In genomic region chr11:5101641-5102040, GRCm38 (mm10) we compare ENCODE assay signal across 15 mouse cellular contexts. TPM values are rescaled to one million over a fixed set of nuclear protein-coding genes. Genes with fewer than 3 reads are reported as not detected.
DNase-seq lines count a peak whose midpoint lies in the region; ATAC-seq lines count a peak whose summit lies in the region.
"Had no signal": no experiment of that assay in that cellular context is flagged by ENCODE, and none has a peak within 500 bp of the region (broad histone marks: within the 10 kb centered on the region; RNA-seq: fewer than 3 reads in every experiment).

No protein-coding gene starts in this region.

- no peak overlapping the region for H3K27ac ChIP-seq in hindbrain, embryonic 10.5 days
- no peak overlapping the region for H3K27ac ChIP-seq in hindbrain, embryonic 16.5 days (ENCODE audit: low read depth, low read length)
- H3K27ac ChIP-seq in limb, embryonic 12.5 days = 0 out of 2 replicates have a peak overlapping the region, but pooled peaks have one; percentile 4
- H3K27ac ChIP-seq: embryonic facial prominence, embryonic 12.5 days; midbrain, embryonic 12.5 days had no signal

- peaks cover 52% of the 10 kb centered on the region for H3K36me3 ChIP-seq in hindbrain, embryonic 10.5 days
- H3K36me3 ChIP-seq in hindbrain, embryonic 16.5 days (ENCODE audit: control insufficient read depth, insufficient read depth, low read length) = peaks cover 8% of the 10 kb centered on the region; the same call in 1 of the 2 replicates
- peaks cover 58% of the 10 kb centered on the region for H3K36me3 ChIP-seq in megakaryocyte, embryonic 14.5 days (replicated peaks; ENCODE audit: low read length)
- peaks cover 18% of the 10 kb centered on the region for H3K36me3 ChIP-seq in limb, embryonic 12.5 days

- DNase-seq in cerebellum, adult 11-12 months = peak; percentile 31
- no peak for DNase-seq in cerebellum, adult 18-20 months
- DNase-seq in hindbrain, embryonic 10.5 days (ENCODE audit: low spot score) = no peak
- DNase-seq in ovary, postnatal 14 days (ENCODE audit: low spot score) = no peak
- DNase-seq: adrenal gland, postnatal 10 days; cerebellum, postnatal 36 days; kidney, adult 2 months; layer of hippocampus, adult 9-11 months; retina, postnatal 1 day had no signal

- H3K4me3 ChIP-seq in hindbrain, embryonic 10.5 days = 0 out of 2 replicates have a peak overlapping the region, but pooled peaks have one; percentile 100
- H3K4me3 ChIP-seq in hindbrain, embryonic 16.5 days (ENCODE audit: low read length) = no peak overlapping the region
- peak overlapping the region; percentile 56 for H3K4me3 ChIP-seq in megakaryocyte, embryonic 14.5 days (replicated peaks)
- no peak overlapping the region for H3K4me3 ChIP-seq in limb, embryonic 12.5 days (replicated peaks)
- H3K4me3 ChIP-seq: embryonic facial prominence, embryonic 12.5 days had no signal

- peaks cover 30% of the 10 kb centered on the region for H3K4me1 ChIP-seq in hindbrain, embryonic 10.5 days (replicated peaks)
- peaks cover 25% of the 10 kb centered on the region for H3K4me1 ChIP-seq in hindbrain, embryonic 16.5 days (ENCODE audit: control insufficient read depth, insufficient read depth, low read depth, low read length)
- peaks cover 43% of the 10 kb centered on the region for H3K4me1 ChIP-seq in megakaryocyte, embryonic 14.5 days
- H3K4me1 ChIP-seq in limb, embryonic 12.5 days (replicated peaks) = peaks cover 28% of the 10 kb centered on the region

- WGBS in hindbrain, embryonic 10.5 days = 86% methylated on average over 6 of the region's 6 CpGs
- 89% methylated on average over 6 of the region's 6 CpGs for whole genome bisulfite sequencing in hindbrain, embryonic 16.5 days
- WGBS in limb, embryonic 12.5 days = 73% methylated on average over 6 of the region's 6 CpGs

- H3K27me3 ChIP-seq in hindbrain, embryonic 10.5 days (ENCODE audit: insufficient read depth, poor library complexity, severe bottlenecking) = no peaks in the 10 kb centered on the region
- H3K27me3 ChIP-seq in hindbrain, embryonic 16.5 days (replicated peaks; ENCODE audit: control insufficient read depth, insufficient read depth, low read length) = no peaks in the 10 kb centered on the region
- no peaks in the 10 kb centered on the region for H3K27me3 ChIP-seq in megakaryocyte, embryonic 14.5 days (replicated peaks)
- H3K27me3 ChIP-seq in limb, embryonic 12.5 days = no peaks in the 10 kb centered on the region
- H3K27me3 ChIP-seq: embryonic facial prominence, embryonic 12.5 days; midbrain, embryonic 12.5 days had no signal

- no peak overlapping the region for H3K9ac ChIP-seq in hindbrain, embryonic 16.5 days (ENCODE audit: low read depth, low read length)
- H3K9ac ChIP-seq in limb, embryonic 12.5 days (replicated peaks) = no peak overlapping the region
- H3K9ac ChIP-seq: embryonic facial prominence, embryonic 12.5 days; midbrain, embryonic 12.5 days had no signal

- H3K9me3 ChIP-seq in hindbrain, embryonic 10.5 days = no peaks in the 10 kb centered on the region
- no peaks in the 10 kb centered on the region for H3K9me3 ChIP-seq in hindbrain, embryonic 16.5 days (ENCODE audit: control insufficient read depth, low read length)
- no peaks in the 10 kb centered on the region for H3K9me3 ChIP-seq in megakaryocyte, embryonic 14.5 days
- no peaks in the 10 kb centered on the region for H3K9me3 ChIP-seq in limb, embryonic 12.5 days
- H3K9me3 ChIP-seq: embryonic facial prominence, embryonic 12.5 days; midbrain, embryonic 12.5 days had no signal

- H3K4me2 ChIP-seq in hindbrain, embryonic 16.5 days (ENCODE audit: low read length) = no peak overlapping the region
- 0 out of 2 replicates have a peak overlapping the region, but pooled peaks have one; percentile 67 for H3K4me2 ChIP-seq in limb, embryonic 12.5 days

- no peak for ATAC-seq in hindbrain, embryonic 16.5 days
- ATAC-seq in megakaryocyte, adult 5-6 weeks (ENCODE audit: poor library complexity, severe bottlenecking) = no peak
- no peak for ATAC-seq in limb, embryonic 12.5 days (ENCODE audit: insufficient number of reproducible peaks, insufficient read depth, low FRiP score, low TSS enrichment, low read depth)

RNA-seq across cellular contexts. Expression of gene Ewsr1, which starts 2.6 kb away (rescaled TPM):
- 877 and 924 TPM in 2 replicates for polyA plus RNA-seq in hindbrain, embryonic 10.5 days (2016; fragmentation: Nextera tagmentation; extraction: Ambion mirVana)
- polyA plus RNA-seq in hindbrain, embryonic 16.5 days (2015; fragmentation: Nextera tagmentation; extraction: Ambion mirVana) = 520 and 571 TPM in 2 replicates
- 186 and 838 TPM in 2 replicates for polyA plus RNA-seq in megakaryocyte, embryonic 14.5 days (2012; ENCODE audit: insufficient read depth, low replicate concordance)
- 129 and 153 TPM in 2 replicates for total RNA-seq in megakaryocyte, adult 5-6 weeks (2015)
- 326 and 348 TPM in 2 replicates for total RNA-seq in megakaryocyte, adult 5-6 weeks (2017)
- 1,006 and 1,007 TPM in 2 replicates for polyA plus RNA-seq in limb, embryonic 12.5 days (2016; fragmentation: Nextera tagmentation; extraction: Ambion mirVana)

RNA-seq across cellular contexts. Expression of gene Rhbdd3, which starts 2.9 kb away (rescaled TPM):
- 29.1 and 29.3 TPM in 2 replicates for polyA plus RNA-seq in hindbrain, embryonic 10.5 days (2016; fragmentation: Nextera tagmentation; extraction: Ambion mirVana)
- polyA plus RNA-seq in hindbrain, embryonic 16.5 days (2015; fragmentation: Nextera tagmentation; extraction: Ambion mirVana) = 43.3 and 45.0 TPM in 2 replicates
- 28.8 and 47.9 TPM in 2 replicates for polyA plus RNA-seq in megakaryocyte, embryonic 14.5 days (2012; ENCODE audit: insufficient read depth, low replicate concordance)
- 2.6 and 6.0 TPM in 2 replicates for total RNA-seq in megakaryocyte, adult 5-6 weeks (2015)
- 11.5 and 14.5 TPM in 2 replicates for total RNA-seq in megakaryocyte, adult 5-6 weeks (2017)
- 23.2 and 24.8 TPM in 2 replicates for polyA plus RNA-seq in limb, embryonic 12.5 days (2016; fragmentation: Nextera tagmentation; extraction: Ambion mirVana)

RNA-seq across cellular contexts. Expression of gene Gas2l1, which starts 36.5 kb away (rescaled TPM):
- polyA plus RNA-seq in hindbrain, embryonic 10.5 days (2016; fragmentation: Nextera tagmentation; extraction: Ambion mirVana) = 25.5 and 34.9 TPM in 2 replicates
- 19.1 and 21.6 TPM in 2 replicates for polyA plus RNA-seq in hindbrain, embryonic 16.5 days (2015; fragmentation: Nextera tagmentation; extraction: Ambion mirVana)
- polyA plus RNA-seq in megakaryocyte, embryonic 14.5 days (2012; ENCODE audit: insufficient read depth, low replicate concordance) = 1,288 and 2,398 TPM in 2 replicates
- 1.5 and 2.4 TPM in 2 replicates for total RNA-seq in megakaryocyte, adult 5-6 weeks (2015)
- 0.89 and 1.1 TPM in 2 replicates for total RNA-seq in megakaryocyte, adult 5-6 weeks (2017)
- polyA plus RNA-seq in limb, embryonic 12.5 days (2016; fragmentation: Nextera tagmentation; extraction: Ambion mirVana) = 40.5 and 44.9 TPM in 2 replicates

RNA-seq across cellular contexts. Expression of gene Rasl10a, which starts 43.7 kb away (rescaled TPM):
- polyA plus RNA-seq in hindbrain, embryonic 10.5 days (2016; fragmentation: Nextera tagmentation; extraction: Ambion mirVana) = 0.44 and 0.84 TPM in 2 replicates
- 2.0 TPM in 2 replicates for polyA plus RNA-seq in hindbrain, embryonic 16.5 days (2015; fragmentation: Nextera tagmentation; extraction: Ambion mirVana)
- polyA plus RNA-seq in megakaryocyte, embryonic 14.5 days (2012; ENCODE audit: insufficient read depth, low replicate concordance) = 12.0 and 22.3 TPM in 2 replicates
- total RNA-seq in megakaryocyte, adult 5-6 weeks (2015) = not detected in 2 replicates
- total RNA-seq in megakaryocyte, adult 5-6 weeks (2017) = not detected in 2 replicates
- 2.8 and 3.2 TPM in 2 replicates for polyA plus RNA-seq in limb, embryonic 12.5 days (2016; fragmentation: Nextera tagmentation; extraction: Ambion mirVana)

RNA-seq across cellular contexts. Expression of gene Emid1, which starts 50.4 kb away (rescaled TPM):
- 31.9 and 40.0 TPM in 2 replicates for polyA plus RNA-seq in hindbrain, embryonic 10.5 days (2016; fragmentation: Nextera tagmentation; extraction: Ambion mirVana)
- polyA plus RNA-seq in hindbrain, embryonic 16.5 days (2015; fragmentation: Nextera tagmentation; extraction: Ambion mirVana) = 15.8 and 18.2 TPM in 2 replicates
- 7.7 and 18.6 TPM in 2 replicates for polyA plus RNA-seq in megakaryocyte, embryonic 14.5 days (2012; ENCODE audit: insufficient read depth, low replicate concordance)
- total RNA-seq in megakaryocyte, adult 5-6 weeks (2015) = 0.85 and 2.7 TPM in 2 replicates
- 1.6 and 1.7 TPM in 2 replicates for total RNA-seq in megakaryocyte, adult 5-6 weeks (2017)
- polyA plus RNA-seq in limb, embryonic 12.5 days (2016; fragmentation: Nextera tagmentation; extraction: Ambion mirVana) = 16.4 and 18.2 TPM in 2 replicates

Comparison
In these comparisons a context has a peak if more than half of its experiments do, and no peak if none do; other contexts are left out.
1. H3K4me3 ChIP-seq: peak in hindbrain, embryonic 10.5 days (single experiment) and megakaryocyte, embryonic 14.5 days (single experiment); none in hindbrain, embryonic 16.5 days (single experiment) and limb, embryonic 12.5 days (single experiment).
2. RNA of gene Gas2l1, which starts 36.5 kb away (polyA plus RNA-seq): 1,288 to 2,398 TPM in megakaryocyte, embryonic 14.5 days; 40.5 to 44.9 TPM in limb, embryonic 12.5 days, 25.5 to 34.9 TPM in hindbrain, embryonic 10.5 days and 19.1 to 21.6 TPM in hindbrain, embryonic 16.5 days; every median in the first group is over 10 times any median in the second.